Mouse (Mus musculus) ES-Bruce4 (cell line): ENCODE data around the gene Tspan9. TPM values are rescaled to one million over a fixed set of nuclear protein-coding genes. Genes with fewer than 3 reads are reported as not detected.

Source experiments
- H3K27ac ChIP-seq: 2 replicates; pipeline ENCODE4 v1.5.1; 2012; ENCODE audit warnings: low read length, inconsistent platforms; ENCODE audit not compliant: insufficient read depth
- H3K27me3 ChIP-seq: 2 replicates; pipeline ENCODE4 v1.6.1; 2012; ENCODE audit warnings: mild to moderate bottlenecking, low read length, inconsistent platforms; ENCODE audit not compliant: control insufficient read depth, poor library complexity, insufficient read depth, severe bottlenecking
- H3K36me3 ChIP-seq: 2 replicates; pipeline ENCODE4 v1.6.1; 2012; ENCODE audit warnings: inconsistent platforms, mild to moderate bottlenecking, low read length, moderate library complexity; ENCODE audit not compliant: control insufficient read depth, poor library complexity, insufficient read depth, severe bottlenecking
- H3K4me1 ChIP-seq: one replicate; pipeline ENCODE4 v1.8.1; 2011; ENCODE audit warnings: low read length; ENCODE audit not compliant: control insufficient read depth, insufficient read depth
- H3K4me3 ChIP-seq: 2 replicates; pipeline ENCODE4 v1.5.1; 2011; ENCODE audit warnings: low read depth, mild to moderate bottlenecking, low read length
- H3K9ac ChIP-seq: 2 replicates; pipeline ENCODE4 v1.6.1; 2012; ENCODE audit warnings: low read depth, mild to moderate bottlenecking, inconsistent platforms; ENCODE audit not compliant: poor library complexity, severe bottlenecking
- H3K9me3 ChIP-seq: replicated peaks from 2 replicates; pipeline ENCODE4 v1.6.1; 2012; ENCODE audit warnings: mild to moderate bottlenecking, low read length, inconsistent platforms; ENCODE audit not compliant: control insufficient read depth, poor library complexity, insufficient read depth, severe bottlenecking
- CTCF ChIP-seq: IDR thresholded peaks from one replicate; pipeline ENCODE4 v1.8.1; 2011; ENCODE audit warnings: low read depth, low read length
- EP300 ChIP-seq: IDR thresholded peaks from 2 replicates; pipeline ENCODE4 v1.6.1; 2011; ENCODE audit warnings: low read depth, low read length; ENCODE audit not compliant: insufficient read depth
- POLR2A ChIP-seq: IDR thresholded peaks from one replicate; pipeline ENCODE4 v1.8.1; 2011; ENCODE audit warnings: low read length; ENCODE audit not compliant: insufficient read depth
- polyA plus RNA-seq: library from polyadenylated mRNA; stranded (reverse); fragments of >200 nt; gene quantifications from 2 replicates; pipeline ENCODE4 v1.2.4, GENCODE M21; 2011; ENCODE audit warnings: low read depth; ENCODE audit not compliant: missing spikeins, insufficient read depth, insufficient read length

Tspan9 gene
- polyA plus RNA-seq, 1 experiment: 90.5 TPM

- Histone ChIP-seq H3K27ac (no peak overlapping the region), H3K9me3 (no peaks in the 10 kb centered on the region), H3K4me3 (no peak overlapping the region), H3K9ac (no peak overlapping the region), H3K36me3 (no peaks in the 10 kb centered on the region), H3K4me1 (no peaks in the 10 kb centered on the region), H3K27me3 (no peaks in the 10 kb centered on the region)
- TF ChIP-seq POLR2A (no peak), EP300 (no peak), CTCF (no peak)
These were observed 62.1 kb downstream of the Tspan9 start for GRCm38 (mm10) chr6:128081293-128081692.

DNA sequence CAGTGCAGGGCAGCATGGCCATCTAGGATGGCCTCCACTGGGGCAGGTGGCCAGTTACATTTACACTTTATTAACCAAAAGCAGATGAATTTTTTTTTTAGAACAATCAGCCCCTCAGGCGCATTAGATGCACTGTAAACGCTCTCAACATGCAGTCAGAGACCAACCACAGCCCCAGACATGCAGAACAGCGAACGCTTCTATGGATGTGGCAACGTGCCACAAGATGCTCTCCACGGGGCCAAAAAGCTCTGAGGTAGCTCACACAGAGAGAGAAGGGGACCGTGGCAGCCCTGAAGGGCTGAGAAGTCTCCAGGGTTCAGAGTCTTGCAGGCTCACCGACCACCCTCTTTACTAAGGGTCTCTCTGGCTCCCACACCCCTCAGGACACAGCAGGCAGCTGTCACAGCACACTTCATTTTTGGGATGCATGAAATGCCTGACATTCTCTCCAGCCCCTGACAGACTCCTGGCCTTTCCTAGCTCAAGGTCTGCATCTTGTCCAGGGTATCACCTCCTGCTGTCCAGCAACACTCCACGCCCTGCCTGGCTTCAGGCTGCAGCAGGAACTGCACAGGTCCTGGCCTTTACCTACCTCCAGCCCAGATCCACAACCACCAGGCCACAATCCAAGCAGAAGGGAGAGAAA is 63.7 kb downstream of the Tspan9 start:
- no peak overlapping the region for H3K9ac ChIP-seq
- no peak overlapping the region for H3K27ac ChIP-seq
- H3K4me1 ChIP-seq: no peaks in the 10 kb centered on the region

GRCm38 (mm10) chr6:128078508-128078907 is 64.9 kb downstream of the Tspan9 start:
- Histone ChIP-seq H3K4me3 (no peak overlapping the region), H3K4me1 (no peaks in the 10 kb centered on the region), H3K27me3 (no peaks in the 10 kb centered on the region), H3K9me3 (no peaks in the 10 kb centered on the region), H3K27ac (no peak overlapping the region), H3K9ac (no peak overlapping the region), H3K36me3 (no peaks in the 10 kb centered on the region)
- TF ChIP-seq CTCF (no peak), POLR2A (no peak), EP300 (no peak)

More for the DNA sequence above, 63.7 kb downstream of the Tspan9 start:
- H3K36me3 ChIP-seq: no peaks in the 10 kb centered on the region
- TF ChIP-seq POLR2A (no peak), EP300 (no peak)
- H3K9me3 ChIP-seq: no peaks in the 10 kb centered on the region
- no peak overlapping the region for H3K4me3 ChIP-seq
- no peaks in the 10 kb centered on the region for H3K27me3 ChIP-seq

GRCm38 (mm10) chr6:128076104-128077020 is 67.0 kb downstream of the Tspan9 start:
- H3K4me3 ChIP-seq: no peak overlapping the region
- no peak overlapping the region for H3K27ac ChIP-seq
- H3K9me3 ChIP-seq: no peaks in the 10 kb centered on the region
- H3K4me1 ChIP-seq: no peaks in the 10 kb centered on the region
- H3K36me3 ChIP-seq: no peaks in the 10 kb centered on the region
- no peak overlapping the region for H3K9ac ChIP-seq
- no peaks in the 10 kb centered on the region for H3K27me3 ChIP-seq
- TF ChIP-seq EP300 (no peak), CTCF (no peak), POLR2A (no peak)

DNA sequence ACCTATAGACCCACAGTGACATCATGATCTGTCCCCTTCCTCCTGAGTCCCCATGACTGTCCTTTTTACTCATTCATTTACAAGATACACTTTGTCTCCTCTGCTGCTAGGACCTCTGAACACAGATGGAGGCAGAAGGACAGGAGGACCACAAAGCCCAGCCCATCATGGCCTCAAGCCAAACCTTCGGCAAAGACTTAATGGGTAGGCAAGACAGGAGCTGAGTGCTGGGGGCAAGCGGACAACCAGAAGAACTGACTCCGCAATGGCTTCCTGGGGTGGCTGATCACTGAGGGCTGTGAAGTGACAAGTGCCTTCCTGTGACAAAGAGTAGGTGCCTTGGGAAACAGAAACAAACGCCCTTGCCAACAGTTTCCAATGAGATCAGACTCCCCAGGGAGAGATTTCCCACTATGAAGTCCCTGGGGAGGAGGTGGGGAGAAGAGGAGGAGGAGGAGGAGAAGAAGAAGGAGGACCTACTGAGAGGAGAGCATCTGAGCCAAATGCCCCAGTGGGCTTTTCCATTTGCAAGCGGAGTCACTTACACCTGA is 67.9 kb downstream of the Tspan9 start:
- Histone ChIP-seq H3K4me1 (no peaks in the 10 kb centered on the region), H3K36me3 (no peaks in the 10 kb centered on the region), H3K27me3 (no peaks in the 10 kb centered on the region), H3K9ac (no peak overlapping the region), H3K9me3 (no peaks in the 10 kb centered on the region), H3K4me3 (no peak overlapping the region), H3K27ac (no peak overlapping the region)
- no peak for TF ChIP-seq POLR2A
- TF ChIP-seq EP300: no peak
- no peak for TF ChIP-seq CTCF
